Mouse (Mus musculus): Measurements from ENCODE around the gene 9230112D13Rik. TPM values are rescaled to one million over a fixed set of nuclear protein-coding genes. Genes with fewer than 3 reads are reported as not detected.

9230112D13Rik gene
- polyA plus RNA-seq, 1 experiment from 2014 or later, result not detected

DNA sequence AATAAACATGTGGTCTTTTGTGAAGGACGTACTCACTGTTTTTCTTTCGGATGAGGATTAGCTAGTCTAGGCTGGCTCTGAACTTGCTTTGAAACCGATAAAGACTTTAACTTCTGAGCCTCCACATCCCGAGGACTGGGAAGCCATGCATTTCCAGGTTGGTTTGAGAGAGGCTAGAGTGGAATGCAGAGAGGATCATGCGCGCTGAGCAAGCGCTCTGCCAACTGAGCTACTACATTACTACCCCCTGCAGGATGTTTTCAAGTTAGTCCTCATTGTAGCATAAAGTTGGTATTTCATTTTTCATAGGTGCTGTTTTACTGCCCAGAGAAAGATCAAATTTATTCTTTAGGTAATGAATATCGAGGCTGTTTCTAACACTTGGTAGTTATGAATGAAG, 36.4 kb downstream of the 9230112D13Rik start:
- H3K27me3 ChIP-seq, result no peaks in the 10 kb centered on the region
- in situ Hi-C loops (cut with MboI; ENCODE audit: low pct_unique_long_range_greater_than_20kb), result no loop called here

DNA sequence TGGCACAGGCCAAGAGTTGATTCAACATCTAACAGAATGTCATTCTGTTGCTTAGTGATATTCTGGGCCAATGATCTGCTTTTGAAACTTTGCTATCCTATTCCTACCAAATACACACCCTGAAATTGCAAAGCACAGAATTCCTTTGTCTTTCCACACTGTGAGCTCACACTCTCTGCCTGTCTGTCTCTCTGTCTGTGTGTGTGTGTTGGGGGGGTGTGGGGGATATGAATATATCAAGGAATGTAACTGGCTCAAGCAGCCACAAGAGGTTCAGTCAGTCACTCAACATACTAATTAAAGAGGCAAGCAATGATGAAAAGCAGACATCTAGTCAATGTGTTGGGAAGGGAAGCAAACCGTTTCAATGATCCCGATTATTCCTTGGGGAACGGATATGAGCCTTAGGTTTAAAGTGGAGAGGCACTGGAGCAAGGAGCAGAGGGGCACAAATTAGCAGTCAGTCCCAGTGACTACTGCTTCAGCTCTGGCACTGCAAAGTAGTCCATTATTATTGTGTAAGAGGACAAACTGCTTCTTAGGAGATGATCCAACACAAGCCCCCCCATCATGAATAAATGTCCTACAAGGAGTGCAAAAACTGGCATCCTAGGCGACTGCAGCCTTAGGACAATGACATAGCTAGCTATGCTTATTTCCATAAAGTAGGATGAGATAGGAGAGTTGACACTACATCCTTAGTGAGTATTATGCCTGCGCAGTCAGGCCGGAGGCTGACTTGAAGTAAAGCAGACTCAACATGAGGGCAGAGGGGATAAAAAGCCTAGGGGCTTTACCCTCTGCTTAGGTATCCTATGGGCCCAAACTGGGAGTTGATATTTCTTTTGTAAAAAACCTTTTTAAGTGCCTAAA, 38.9 kb downstream of the 9230112D13Rik start:
- no peak for TF ChIP-seq CTCF (IDR thresholded peaks at IDR 0.05)
- no peaks in the 10 kb centered on the region for H3K27me3 ChIP-seq
- ATAC-seq (no peak), DNase-seq (ENCODE audit: low read depth, low spot score) (no peak)
- ChIA-PET CTCF (interaction anchor here (1.1 to 1.7 kb wide), 2 partner anchors 9 to 11 kb away, joined by 3 to 4 read pairs; no protein-coding TSS in a partner anchor), POLR2A (no interaction called here)
- in situ Hi-C loops (cut with MboI; ENCODE audit: low pct_unique_long_range_greater_than_20kb), result no loop called here

More for the DNA sequence above, 36.4 kb downstream of the 9230112D13Rik start:
- TF ChIP-seq CTCF (IDR thresholded peaks at IDR 0.05), result peak; percentile 7
- ChIA-PET POLR2A (no interaction called here), CTCF (interaction anchor here (0.9 kb wide), 1 partner anchor 61 kb away, joined by 3 read pairs; no protein-coding TSS in a partner anchor)
- DNase-seq (ENCODE audit: low read depth, low spot score), result no peak
- ATAC-seq, result no peak

DNA sequence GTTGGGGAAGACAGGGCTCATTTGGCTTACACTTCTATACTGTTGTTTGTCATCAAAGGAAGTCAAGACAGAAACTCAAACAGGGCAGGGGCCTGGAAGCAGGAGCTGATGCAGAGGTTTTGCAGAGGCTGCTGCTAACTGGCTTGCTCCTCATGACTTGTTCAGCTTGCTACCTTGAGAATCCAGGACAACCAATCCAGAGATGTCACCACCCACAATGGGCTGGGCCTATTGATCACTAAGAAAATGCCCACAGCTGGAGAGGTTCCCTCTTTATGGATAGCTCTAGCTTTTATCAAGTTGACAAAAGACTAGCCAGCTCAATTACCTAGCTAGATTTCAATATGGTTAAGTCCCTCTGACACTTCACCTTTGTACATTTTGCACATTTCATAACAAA, 51.0 kb downstream of the 9230112D13Rik start:
- ChIA-PET POLR2A (no interaction called here), CTCF (interaction anchor here (1.4 kb wide), 1 partner anchor 78 kb away, joined by 4 read pairs; no protein-coding TSS in a partner anchor)
- in situ Hi-C loops (cut with MboI; ENCODE audit: low pct_unique_long_range_greater_than_20kb), result no loop called here
- ATAC-seq, result no peak
- DNase-seq (ENCODE audit: low read depth, low spot score), result no peak
- no peak for TF ChIP-seq CTCF (IDR thresholded peaks at IDR 0.05)
- no peaks in the 10 kb centered on the region for H3K27me3 ChIP-seq

DNA sequence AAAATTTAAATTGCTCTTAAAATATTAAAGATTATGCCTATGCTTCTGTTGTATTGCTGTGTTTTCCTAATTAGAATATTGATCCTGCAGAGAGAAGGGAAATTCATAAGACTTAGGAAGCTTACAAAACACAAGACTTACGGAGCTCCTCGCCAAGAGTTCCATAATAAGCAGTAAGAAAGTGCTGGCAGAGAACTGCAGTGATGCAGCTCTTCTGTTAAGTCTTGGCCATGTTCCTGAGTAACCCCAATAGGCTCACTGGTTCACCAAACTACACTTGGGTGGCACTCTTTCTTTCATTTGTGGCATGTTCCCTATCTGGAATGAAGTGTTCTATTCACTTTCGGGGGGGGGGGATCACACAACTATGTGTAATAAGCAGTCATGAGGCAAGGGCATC, 56.3 kb downstream of the 9230112D13Rik start:
- DNase-seq (ENCODE audit: low read depth, low spot score) (no peak), ATAC-seq (no peak)
- POLR2A ChIA-PET, result no interaction called here
- in situ Hi-C loops (cut with MboI; ENCODE audit: low pct_unique_long_range_greater_than_20kb), result no loop called here
- no peak for TF ChIP-seq CTCF (IDR thresholded peaks at IDR 0.05)
- no peaks in the 10 kb centered on the region for H3K27me3 ChIP-seq
- CTCF ChIA-PET, result interaction anchor here (0.6 to 1.7 kb wide), 2 partner anchors 80 to 86 kb away, joined by 3 read pairs; no protein-coding TSS in a partner anchor

Other genes starting within 250 kb of the 9230112D13Rik start
- 7.0 TPM for gene Shld2, start 212.3 kb downstream of the 9230112D13Rik start, polyA plus RNA-seq (2021)
- 263 TPM for gene Glud1, start 212.1 kb downstream of the 9230112D13Rik start, polyA plus RNA-seq (2021)
- not detected for gene Fam25c, start 167.4 kb downstream of the 9230112D13Rik start, polyA plus RNA-seq (2021)
- not detected for gene Sncg, start 148.0 kb downstream of the 9230112D13Rik start, polyA plus RNA-seq (2021)
- 0.04 TPM for gene Mmrn2, start 147.3 kb downstream of the 9230112D13Rik start, polyA plus RNA-seq (2021)
- 53.2 TPM for gene Bmpr1a, start 19.5 kb downstream of the 9230112D13Rik start, polyA plus RNA-seq (2021)
- gene Ldb3, start 65.9 kb upstream of the 9230112D13Rik start, polyA plus RNA-seq (2021), result 0.46 TPM
- gene Opn4, start 77.3 kb upstream of the 9230112D13Rik start, polyA plus RNA-seq (2021), result not detected
- gene Wapl, start 151.1 kb upstream of the 9230112D13Rik start, polyA plus RNA-seq (2021), result 66.3 TPM